ENCODE assay signal across 8 mouse cellular contexts in the genomic region with DNA sequence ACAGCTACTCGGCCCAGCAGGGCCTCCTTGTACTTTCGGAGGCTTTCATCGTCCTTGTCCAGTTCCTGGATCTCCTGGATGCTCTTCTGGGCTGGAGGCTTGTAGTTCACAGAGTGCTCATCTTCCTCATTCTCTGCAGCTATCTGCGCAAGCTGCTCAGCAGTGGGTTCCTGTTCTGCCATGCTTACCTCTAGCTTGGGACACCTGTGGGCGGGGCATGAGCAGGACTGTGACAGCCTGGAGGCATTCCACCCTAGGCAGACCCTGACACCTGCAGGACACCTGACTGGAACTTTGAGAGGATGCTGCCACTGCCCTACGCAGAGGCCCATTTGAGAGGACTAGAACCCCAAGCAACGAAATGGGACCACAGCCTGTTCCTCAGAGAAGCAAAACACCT. TPM values are rescaled to one million over a fixed set of nuclear protein-coding genes. Genes with fewer than 3 reads are reported as not detected.
DNase-seq lines count a peak whose midpoint lies in the region; ATAC-seq and TF ChIP-seq lines count a peak whose summit lies in the region.

No protein-coding gene starts in this region.

- peaks cover 41% of the 10 kb centered on the region for H3K4me1 ChIP-seq in forebrain, embryonic 10.5 days
- H3K4me1 ChIP-seq in lung, embryonic 14.5 days (ENCODE audit: insufficient read depth) = peaks cover 11% of the 10 kb centered on the region

- H3K27ac ChIP-seq in forebrain, embryonic 10.5 days = peak overlapping the region; percentile 99
- H3K27ac ChIP-seq in lung, embryonic 14.5 days (ENCODE audit: low read depth) = peak overlapping the region; percentile 96; the same call in 1 of the 2 replicates

- TF ChIP-seq CTCF in lung, embryonic 14.5 days (IDR thresholded peaks at IDR 0.05; ENCODE audit: low read depth) = no peak

- no peak for ATAC-seq in lung, embryonic 14.5 days (ENCODE audit: insufficient read depth)
- ATAC-seq in activated CD4-positive, CD25-positive, alpha-beta regulatory T cell, adult 4 months = no peak

- peak overlapping the region; percentile 95 for H3K4me2 ChIP-seq in lung, embryonic 14.5 days

- peak overlapping the region; percentile 89 for H3K4me3 ChIP-seq in forebrain, embryonic 10.5 days
- H3K4me3 ChIP-seq in lung, embryonic 14.5 days (ENCODE audit: low read depth, low read length) = peak overlapping the region; percentile 94

- 67% methylated on average over 7 of the region's 7 CpGs for WGBS in forebrain, embryonic 10.5 days
- WGBS in lung, embryonic 14.5 days = 52% methylated on average over 7 of the region's 7 CpGs

- H3K9ac ChIP-seq in lung, embryonic 14.5 days = peak overlapping the region; percentile 93

- peaks cover 69% of the 10 kb centered on the region for H3K36me3 ChIP-seq in forebrain, embryonic 10.5 days (replicated peaks)
- peaks cover 58% of the 10 kb centered on the region for H3K36me3 ChIP-seq in lung, embryonic 14.5 days (ENCODE audit: insufficient read depth)
- H3K36me3 ChIP-seq in splenic B cell, adult 2 months (ENCODE audit: control insufficient read depth, insufficient read depth, low read length, poor library complexity, severe bottlenecking) = peaks cover 19% of the 10 kb centered on the region

- peaks cover 4% of the 10 kb centered on the region; the same call in 1 of the 2 replicates for H3K9me3 ChIP-seq in forebrain, embryonic 10.5 days
- H3K9me3 ChIP-seq in lung, embryonic 14.5 days (ENCODE audit: low read depth, low read length) = no peaks in the 10 kb centered on the region

- DNase-seq in urinary bladder, postnatal 14 days (ENCODE audit: low spot score) = peak; percentile 55
- no peak for DNase-seq in urinary bladder, postnatal 4 days (ENCODE audit: low spot score in 2 of 2)
- DNase-seq in forebrain, embryonic 10.5 days (ENCODE audit: extremely low spot score, low spot score) = no peak
- peak; percentile 61 for DNase-seq in kidney, adult 11 months
- no peak for DNase-seq in lung, embryonic 14.5 days
- DNase-seq in splenic B cell, adult 2 months (ENCODE audit: low read depth, low spot score) = peak; percentile 65
- DNase-seq in gastrocnemius, adult 18-20 months (ENCODE audit: low spot score) = no peak

- no peaks in the 10 kb centered on the region for H3K27me3 ChIP-seq in forebrain, embryonic 10.5 days (ENCODE audit: poor library complexity, severe bottlenecking)
- no peaks in the 10 kb centered on the region for H3K27me3 ChIP-seq in lung, embryonic 14.5 days (ENCODE audit: insufficient read depth, low read length)
- H3K27me3 ChIP-seq in splenic B cell, adult 2 months (ENCODE audit: control insufficient read depth, insufficient read depth, low read length, poor library complexity, severe bottlenecking) = no peaks in the 10 kb centered on the region

RNA-seq across cellular contexts. Expression of a gene that starts 1.2 kb away (rescaled TPM):
- 744 and 753 TPM in 2 replicates for polyA plus RNA-seq in forebrain, embryonic 10.5 days (2016; fragmentation: Nextera tagmentation; extraction: Ambion mirVana)
- 717 and 734 TPM in 2 replicates for polyA plus RNA-seq in lung, embryonic 14.5 days (2014; fragmentation: Nextera tagmentation; extraction: Ambion mirVana)
- 100 to 1,000 TPM; 601 to 860 TPM for polyA plus RNA-seq in activated CD4-positive, CD25-positive, alpha-beta regulatory T cell, adult 4 months (2017; shearing (Covaris generic))
- total RNA-seq in gastrocnemius, adult 18-20 months (2021) = 10 to 100 TPM; 71.0 to 89.8 TPM

RNA-seq across cellular contexts. Expression of a gene that starts 7.1 kb away (rescaled TPM):
- 485 and 533 TPM in 2 replicates for polyA plus RNA-seq in forebrain, embryonic 10.5 days (2016; fragmentation: Nextera tagmentation; extraction: Ambion mirVana)
- 872 and 897 TPM in 2 replicates for polyA plus RNA-seq in lung, embryonic 14.5 days (2014; fragmentation: Nextera tagmentation; extraction: Ambion mirVana)
- 100 to 1,000 TPM; 140 to 160 TPM for polyA plus RNA-seq in activated CD4-positive, CD25-positive, alpha-beta regulatory T cell, adult 4 months (2017; shearing (Covaris generic))
- total RNA-seq in gastrocnemius, adult 18-20 months (2021) = 100 to 1,000 TPM; 188 to 221 TPM

RNA-seq across cellular contexts. Expression of a gene that starts 18.0 kb away (rescaled TPM):
- 618 and 646 TPM in 2 replicates for polyA plus RNA-seq in forebrain, embryonic 10.5 days (2016; fragmentation: Nextera tagmentation; extraction: Ambion mirVana)
- 617 and 627 TPM in 2 replicates for polyA plus RNA-seq in lung, embryonic 14.5 days (2014; fragmentation: Nextera tagmentation; extraction: Ambion mirVana)
- polyA plus RNA-seq in activated CD4-positive, CD25-positive, alpha-beta regulatory T cell, adult 4 months (2017; shearing (Covaris generic)) = 10 to 100 TPM; 18.9 to 51.6 TPM
- total RNA-seq in gastrocnemius, adult 18-20 months (2021) = 10 to 100 TPM; 42.8 to 48.6 TPM

RNA-seq across cellular contexts. Expression of a gene that starts 18.0 kb away (rescaled TPM):
- 218 and 228 TPM in 2 replicates for polyA plus RNA-seq in forebrain, embryonic 10.5 days (2016; fragmentation: Nextera tagmentation; extraction: Ambion mirVana)
- polyA plus RNA-seq in lung, embryonic 14.5 days (2014; fragmentation: Nextera tagmentation; extraction: Ambion mirVana) = 229 and 237 TPM in 2 replicates
- polyA plus RNA-seq in activated CD4-positive, CD25-positive, alpha-beta regulatory T cell, adult 4 months (2017; shearing (Covaris generic)) = 100 to 1,000 TPM; 112 to 117 TPM
- 10 to 100 TPM; 45.9 to 52.1 TPM for total RNA-seq in gastrocnemius, adult 18-20 months (2021)

RNA-seq across cellular contexts. Expression of a gene that starts 28.1 kb away (rescaled TPM):
- 0.44 TPM in 1 of 2 replicates, not detected in the other for polyA plus RNA-seq in forebrain, embryonic 10.5 days (2016; fragmentation: Nextera tagmentation; extraction: Ambion mirVana)
- polyA plus RNA-seq in lung, embryonic 14.5 days (2014; fragmentation: Nextera tagmentation; extraction: Ambion mirVana) = 0.89 and 1.3 TPM in 2 replicates
- not detected for polyA plus RNA-seq in activated CD4-positive, CD25-positive, alpha-beta regulatory T cell, adult 4 months (2017; shearing (Covaris generic))
- not detected for total RNA-seq in gastrocnemius, adult 18-20 months (2021)

Comparison
In these comparisons a context has a peak if more than half of its experiments do, and no peak if none do; other contexts are left out.
1. DNase-seq: peak in urinary bladder, postnatal 14 days (single experiment), kidney, adult 11 months (single experiment) and splenic B cell, adult 2 months (single experiment); none in urinary bladder, postnatal 4 days (0 of 2), forebrain, embryonic 10.5 days (single experiment), lung, embryonic 14.5 days (single experiment) and gastrocnemius, adult 18-20 months (single experiment).
2. RNA of a gene that starts 18.0 kb away (polyA plus RNA-seq): 618 to 646 TPM in forebrain, embryonic 10.5 days and 617 to 627 TPM in lung, embryonic 14.5 days; 18.9 to 51.6 TPM in activated CD4-positive, CD25-positive, alpha-beta regulatory T cell, adult 4 months; every median in the first group is over 10 times any median in the second.